Mouse (Mus musculus): ENCODE results near the gene Siva1. TPM values are rescaled to one million over a fixed set of nuclear protein-coding genes. Genes with fewer than 3 reads are reported as not detected.

The Siva1 gene
- polyA plus RNA-seq (2015; fragmentation: Nextera tagmentation; extraction: Ambion mirVana) = 120 and 148 TPM in 2 replicates

DNA sequence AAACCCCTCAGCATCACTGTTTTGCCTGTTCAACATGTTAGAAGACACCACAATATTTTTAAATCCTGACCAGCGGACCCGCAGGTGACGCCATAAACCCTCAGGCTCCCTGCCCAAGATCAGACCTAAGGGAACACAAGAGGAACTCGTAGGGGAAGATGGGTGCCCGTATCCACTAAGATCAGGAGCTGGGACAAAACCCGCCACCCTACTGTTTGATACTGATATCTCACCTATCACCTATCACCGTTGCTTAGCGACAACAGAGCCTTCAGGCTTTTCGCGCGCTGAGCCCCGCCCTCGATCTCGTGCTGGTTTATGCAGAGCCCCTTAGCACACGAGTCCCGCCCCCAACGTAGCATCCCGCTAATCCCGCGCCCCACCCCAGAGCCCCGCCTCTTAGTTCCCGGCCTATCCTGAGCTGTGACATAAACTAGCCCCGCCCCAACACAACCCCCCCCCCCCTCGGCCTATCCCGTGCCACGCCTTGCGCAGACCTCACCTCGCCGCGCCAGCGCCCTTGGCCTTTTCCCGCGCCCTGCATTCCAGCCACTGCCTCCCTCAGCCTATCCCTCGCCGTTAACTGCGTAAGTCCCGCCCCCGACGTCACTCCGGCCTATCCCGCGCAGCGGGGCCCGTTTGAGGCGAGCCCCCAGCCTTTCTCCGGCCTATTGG, at the start of gene Siva1:
Siva1 (plus strand) TSS at position 500 of the 675 bp plus-strand sequence.
- peak; percentile 94 for ATAC-seq (ENCODE audit: low read depth)
- H3K36me3 ChIP-seq = peaks cover 29% of the 10 kb centered on the region

DNA sequence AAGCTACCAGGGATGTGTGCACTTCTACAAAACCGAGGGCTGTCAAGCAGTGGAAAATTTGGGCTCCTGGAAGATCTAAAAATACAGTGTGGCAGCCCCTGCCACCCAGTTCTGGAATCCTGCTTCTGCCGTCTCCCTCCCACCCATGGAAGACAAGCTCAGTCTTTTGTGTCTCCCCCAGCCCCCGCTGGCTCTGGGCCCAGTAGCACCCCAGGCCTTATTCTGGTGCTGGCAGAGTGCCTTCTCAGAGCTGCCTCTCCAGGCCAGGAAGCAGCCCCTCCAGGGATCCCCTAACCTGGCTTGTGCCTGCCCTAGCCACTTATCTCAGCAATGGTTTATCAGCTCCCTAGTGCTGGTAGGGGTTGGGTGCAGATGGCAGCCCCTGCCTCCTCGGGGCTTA, 49.5 kb upstream of the Siva1 start:
- Histone ChIP-seq H3K27me3 (no peaks in the 10 kb centered on the region), H3K9ac (0 out of 2 replicates have a peak overlapping the region, but pooled peaks have one; percentile 15), H3K4me2 (no peak overlapping the region), H3K4me1 (replicated peaks) (peaks cover 90% of the 10 kb centered on the region), H3K27ac (peak overlapping the region; percentile 58), H3K9me3 (replicated peaks) (no peaks in the 10 kb centered on the region), H3K4me3 (replicated peaks) (no peak overlapping the region), H3K36me3 (0 out of 2 replicates have a peak, but pooled peaks cover 3% of the 10 kb centered on the region)
- WGBS (ENCODE audit: insufficient replicate concordance) = 29% methylated on average over 4 of the region's 4 CpGs
- ATAC-seq (ENCODE audit: low read depth) (no peak), DNase-seq (no peak)

More for the DNA sequence above, at the start of gene Siva1:
- peak; percentile 97 for DNase-seq
- H3K4me2 ChIP-seq = peak within 1 kb of the TSS; percentile 97
- H3K4me3 ChIP-seq (replicated peaks) = peak within 1 kb of the TSS; percentile 75
- H3K9ac ChIP-seq = peak within 1 kb of the TSS; percentile 82
- WGBS (ENCODE audit: insufficient replicate concordance) = 2% methylated on average over 41 of the region's 46 CpGs
- no peaks in the 10 kb centered on the region for H3K9me3 ChIP-seq (replicated peaks)
- H3K27ac ChIP-seq = peak within 1 kb of the TSS; percentile 88
- peaks cover 41% of the 10 kb centered on the region for H3K4me1 ChIP-seq (replicated peaks)
- H3K27me3 ChIP-seq = no peaks in the 10 kb centered on the region

DNA sequence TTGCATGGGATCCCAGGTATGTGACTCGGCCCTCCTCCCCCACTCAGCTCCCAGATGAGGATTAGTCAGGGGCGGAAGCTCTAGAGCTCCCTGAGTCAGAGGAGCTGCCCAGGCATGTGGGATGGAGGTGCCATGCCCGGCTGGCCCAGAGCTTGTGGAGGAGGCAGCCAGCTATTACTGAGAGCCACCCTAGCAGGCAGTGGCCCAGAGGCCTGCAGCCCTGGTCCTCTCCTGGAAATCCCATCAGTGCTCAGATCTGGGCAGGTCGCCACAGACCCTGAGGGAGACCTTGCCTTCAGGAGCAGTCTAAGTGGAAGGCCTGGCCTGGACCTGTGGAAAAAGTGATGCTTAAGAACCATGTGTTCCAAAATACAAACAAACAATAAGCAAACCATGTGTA, 48.9 kb upstream of the Siva1 start:
- H3K9me3 ChIP-seq (replicated peaks) = no peaks in the 10 kb centered on the region
- no peak for DNase-seq
- 0 out of 2 replicates have a peak overlapping the region, but pooled peaks have one; percentile 58 for H3K27ac ChIP-seq
- WGBS (ENCODE audit: insufficient replicate concordance) = 57% methylated on average over 4 of the region's 4 CpGs
- H3K36me3 ChIP-seq = peaks cover 9% of the 10 kb centered on the region; the same call in 1 of the 2 replicates
- H3K4me3 ChIP-seq (replicated peaks) = no peak overlapping the region
- no peak for ATAC-seq (ENCODE audit: low read depth)
- peaks cover 91% of the 10 kb centered on the region for H3K4me1 ChIP-seq (replicated peaks)
- H3K9ac ChIP-seq = 0 out of 2 replicates have a peak overlapping the region, but pooled peaks have one; percentile 15
- no peaks in the 10 kb centered on the region for H3K27me3 ChIP-seq
- no peak overlapping the region for H3K4me2 ChIP-seq

DNA sequence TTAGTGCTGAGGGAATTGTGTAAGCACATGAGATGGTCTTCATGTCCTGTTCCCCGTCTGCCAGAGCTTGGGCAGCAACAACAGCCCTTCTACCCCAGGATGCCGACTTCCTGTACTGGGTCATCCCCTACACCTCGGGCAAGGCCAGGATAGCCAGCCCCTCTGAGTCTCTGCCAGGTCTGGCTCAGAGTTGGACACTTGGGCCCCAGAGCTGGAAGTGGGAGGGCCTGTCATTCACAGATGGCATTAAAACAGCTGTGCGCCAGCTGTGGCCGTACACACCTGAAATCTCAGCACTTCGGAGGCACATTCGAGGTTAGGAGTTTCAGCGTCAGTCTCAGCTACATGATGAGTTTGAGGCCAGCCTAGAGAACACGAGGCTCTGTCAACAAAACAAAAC, 48.0 kb upstream of the Siva1 start:
- H3K9me3 ChIP-seq (replicated peaks) = no peaks in the 10 kb centered on the region
- no peak overlapping the region for H3K27ac ChIP-seq
- DNase-seq (no peak), ATAC-seq (ENCODE audit: low read depth) (no peak)
- H3K4me1 ChIP-seq (replicated peaks) = peaks cover 87% of the 10 kb centered on the region
- H3K4me3 ChIP-seq (replicated peaks) = no peak overlapping the region
- H3K27me3 ChIP-seq = no peaks in the 10 kb centered on the region
- no peak overlapping the region for H3K4me2 ChIP-seq
- no peak overlapping the region for H3K9ac ChIP-seq
- H3K36me3 ChIP-seq = peaks cover 14% of the 10 kb centered on the region; the same call in 1 of the 2 replicates
- 58% methylated on average over 9 of the region's 9 CpGs for WGBS (ENCODE audit: insufficient replicate concordance)

DNA sequence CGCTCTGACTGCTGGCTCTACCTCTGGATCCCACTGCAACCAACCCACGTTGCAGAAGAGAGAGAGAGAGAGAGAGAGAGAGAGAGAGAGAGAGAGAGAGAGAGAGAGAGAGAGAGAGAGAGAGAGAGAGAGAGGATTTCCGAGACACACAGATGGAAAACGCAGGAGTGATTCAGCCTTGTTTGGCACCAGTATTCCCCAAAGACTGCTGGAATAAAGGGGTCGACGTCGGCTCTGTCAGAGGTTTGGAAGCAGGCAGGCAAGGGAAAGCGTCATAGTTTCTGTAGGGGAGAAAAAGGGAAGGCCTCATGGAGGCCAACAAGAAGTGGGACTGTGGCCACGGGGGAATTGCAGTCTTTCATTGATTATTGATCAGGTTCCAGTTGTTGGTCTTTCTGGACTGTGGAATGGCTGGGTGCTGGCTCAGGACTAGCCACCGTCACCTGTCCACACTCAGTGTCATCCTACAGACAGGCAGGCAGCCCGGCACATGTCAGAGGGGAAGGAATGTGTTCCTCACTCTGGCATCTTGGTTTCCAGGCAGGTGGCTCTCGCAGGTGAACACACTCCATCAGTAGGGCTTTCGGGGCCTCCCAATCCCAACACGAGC, 47.5 kb upstream of the Siva1 start:
- no peak overlapping the region for H3K4me3 ChIP-seq (replicated peaks)
- no peak overlapping the region for H3K4me2 ChIP-seq
- DNase-seq (no peak), ATAC-seq (ENCODE audit: low read depth) (no peak)
- H3K4me1 ChIP-seq (replicated peaks) = peaks cover 82% of the 10 kb centered on the region
- no peaks in the 10 kb centered on the region for H3K9me3 ChIP-seq (replicated peaks)
- peaks cover 20% of the 10 kb centered on the region; the same call in 1 of the 2 replicates for H3K36me3 ChIP-seq
- 63% methylated on average over 14 of the region's 14 CpGs for WGBS (ENCODE audit: insufficient replicate concordance)
- no peaks in the 10 kb centered on the region for H3K27me3 ChIP-seq
- no peak overlapping the region for H3K27ac ChIP-seq
- H3K9ac ChIP-seq = no peak overlapping the region

DNA sequence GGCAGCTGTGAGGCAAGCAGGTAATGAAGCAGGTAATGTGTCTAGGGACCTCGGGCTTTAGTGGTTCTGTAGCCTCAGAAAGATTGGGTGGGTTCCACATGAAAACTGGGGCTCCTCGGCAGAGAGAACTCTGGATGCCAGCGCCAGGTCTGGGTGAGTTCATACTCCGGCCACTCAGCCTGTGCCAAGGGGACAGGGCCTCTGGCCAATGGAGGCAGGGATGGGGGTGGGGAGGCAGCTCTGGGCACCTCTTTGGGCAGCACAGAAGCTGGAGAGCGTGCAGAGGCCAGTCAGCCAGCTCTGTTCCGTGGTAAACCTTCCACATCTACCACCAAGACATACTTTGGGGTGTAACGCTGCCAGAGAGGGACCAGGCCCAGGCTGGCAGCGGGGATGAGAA, 46.9 kb upstream of the Siva1 start:
- peaks cover 77% of the 10 kb centered on the region for H3K4me1 ChIP-seq (replicated peaks)
- 81% methylated on average over 8 of the region's 8 CpGs for WGBS (ENCODE audit: insufficient replicate concordance)
- no peaks in the 10 kb centered on the region for H3K27me3 ChIP-seq
- peaks cover 24% of the 10 kb centered on the region; the same call in 1 of the 2 replicates for H3K36me3 ChIP-seq
- H3K4me2 ChIP-seq = no peak overlapping the region
- no peak overlapping the region for H3K9ac ChIP-seq
- ATAC-seq (ENCODE audit: low read depth) = no peak
- no peaks in the 10 kb centered on the region for H3K9me3 ChIP-seq (replicated peaks)
- DNase-seq = no peak
- no peak overlapping the region for H3K27ac ChIP-seq
- no peak overlapping the region for H3K4me3 ChIP-seq (replicated peaks)

DNA sequence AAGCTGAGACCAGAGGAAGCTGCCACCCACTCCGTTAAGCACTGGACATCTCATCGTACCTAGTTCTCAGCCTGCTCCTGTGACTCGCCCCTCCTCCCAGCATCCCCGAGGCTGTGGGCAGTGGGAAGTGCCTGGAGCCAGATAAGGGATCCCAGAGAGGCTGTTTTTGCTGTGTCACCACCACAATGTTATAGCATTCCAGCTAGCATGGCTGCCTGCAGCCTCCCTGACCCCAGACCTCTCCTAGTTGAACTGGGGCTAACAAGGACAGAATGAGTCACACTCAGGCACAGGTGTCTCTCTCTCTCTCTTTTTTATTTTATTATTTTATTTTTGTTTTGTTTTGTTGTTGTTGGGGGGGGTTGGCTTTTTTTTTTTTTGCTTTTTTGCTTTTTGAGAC, 45.3 kb upstream of the Siva1 start:
- DNase-seq (peak; percentile 63), ATAC-seq (ENCODE audit: low read depth) (peak; percentile 75)

DNA sequence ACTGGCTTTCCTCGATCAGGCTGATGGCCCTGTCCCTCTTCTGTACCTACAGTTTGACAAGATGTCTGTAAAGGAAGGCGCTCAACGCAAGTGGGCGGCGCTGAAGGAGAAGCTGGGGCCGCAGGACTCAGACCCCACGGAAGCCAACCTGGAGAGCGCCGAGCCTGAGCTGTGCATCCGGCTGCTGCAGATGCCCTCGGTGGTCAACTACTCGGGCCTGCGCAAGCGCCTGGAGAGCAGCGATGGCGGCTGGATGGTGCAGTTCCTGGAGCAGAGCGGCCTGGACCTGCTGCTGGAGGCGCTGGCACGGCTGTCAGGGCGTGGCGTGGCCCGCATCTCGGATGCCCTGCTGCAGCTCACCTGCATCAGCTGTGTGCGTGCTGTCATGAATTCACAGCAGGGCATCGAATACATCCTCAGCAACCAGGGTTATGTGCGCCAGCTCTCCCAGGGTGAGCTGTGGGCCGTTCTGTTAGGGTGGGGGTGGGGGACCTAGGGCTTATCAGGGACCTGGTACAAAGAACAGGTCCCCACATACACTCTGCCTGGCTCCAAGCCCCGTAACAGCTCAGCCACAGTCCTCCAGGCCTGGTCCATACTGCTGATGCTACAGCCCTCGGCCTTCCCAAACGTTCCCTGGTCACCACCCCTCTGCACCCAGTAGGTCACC, 44.4 kb upstream of the Siva1 start:
- no peak for DNase-seq
- Histone ChIP-seq H3K9ac (no peak overlapping the region; the same call in 1 of the 2 replicates), H3K4me1 (replicated peaks) (peaks cover 53% of the 10 kb centered on the region), H3K4me2 (no peak overlapping the region), H3K27ac (0 out of 2 replicates have a peak overlapping the region, but pooled peaks have one; percentile 47), H3K27me3 (no peaks in the 10 kb centered on the region), H3K4me3 (replicated peaks) (no peak overlapping the region), H3K9me3 (replicated peaks) (no peaks in the 10 kb centered on the region), H3K36me3 (peaks cover 39% of the 10 kb centered on the region)
- 66% methylated on average over 30 of the region's 30 CpGs for WGBS (ENCODE audit: insufficient replicate concordance)
- ATAC-seq (ENCODE audit: low read depth) = no peak

More for the DNA sequence above, 45.3 kb upstream of the Siva1 start:
- Histone ChIP-seq H3K4me1 (replicated peaks) (peaks cover 62% of the 10 kb centered on the region), H3K9me3 (replicated peaks) (no peaks in the 10 kb centered on the region), H3K4me3 (replicated peaks) (no peak overlapping the region), H3K36me3 (peaks cover 33% of the 10 kb centered on the region; the same call in 1 of the 2 replicates), H3K27me3 (no peaks in the 10 kb centered on the region), H3K4me2 (0 out of 2 replicates have a peak overlapping the region, but pooled peaks have one; percentile 12), H3K27ac (peak overlapping the region; percentile 47; the same call in 1 of the 2 replicates), H3K9ac (no peak overlapping the region)
- WGBS (ENCODE audit: insufficient replicate concordance) = 1% methylated on average over 4 of the region's 4 CpGs

DNA sequence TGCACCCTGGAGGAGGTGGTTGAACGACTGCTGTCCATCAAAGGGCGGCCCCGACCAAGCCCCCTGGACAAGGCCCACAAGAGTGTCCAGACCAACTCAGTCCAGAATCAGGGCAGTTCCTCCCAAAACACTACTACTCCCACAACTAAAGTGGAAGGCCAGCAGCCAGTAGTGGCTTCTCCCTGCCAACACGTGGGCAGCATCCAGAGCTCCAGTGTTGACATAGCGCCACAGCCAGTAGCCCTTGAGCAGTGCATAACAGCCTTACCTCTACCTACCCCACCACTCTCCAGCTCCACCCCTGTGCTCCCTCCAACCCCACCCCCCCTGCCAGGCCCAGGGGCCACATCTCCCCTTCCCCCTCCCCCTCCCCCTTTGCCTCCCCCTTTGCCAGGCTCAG, 40.5 kb upstream of the Siva1 start:
- Histone ChIP-seq H3K4me2 (no peak overlapping the region), H3K27ac (no peak overlapping the region), H3K4me3 (replicated peaks) (no peak overlapping the region), H3K9me3 (replicated peaks) (no peaks in the 10 kb centered on the region), H3K9ac (no peak overlapping the region), H3K36me3 (peaks cover 56% of the 10 kb centered on the region), H3K27me3 (no peaks in the 10 kb centered on the region), H3K4me1 (replicated peaks) (peaks cover 17% of the 10 kb centered on the region)
- ATAC-seq (ENCODE audit: low read depth) = no peak
- WGBS (ENCODE audit: insufficient replicate concordance) = 65% methylated on average over 5 of the region's 5 CpGs
- DNase-seq = no peak

DNA sequence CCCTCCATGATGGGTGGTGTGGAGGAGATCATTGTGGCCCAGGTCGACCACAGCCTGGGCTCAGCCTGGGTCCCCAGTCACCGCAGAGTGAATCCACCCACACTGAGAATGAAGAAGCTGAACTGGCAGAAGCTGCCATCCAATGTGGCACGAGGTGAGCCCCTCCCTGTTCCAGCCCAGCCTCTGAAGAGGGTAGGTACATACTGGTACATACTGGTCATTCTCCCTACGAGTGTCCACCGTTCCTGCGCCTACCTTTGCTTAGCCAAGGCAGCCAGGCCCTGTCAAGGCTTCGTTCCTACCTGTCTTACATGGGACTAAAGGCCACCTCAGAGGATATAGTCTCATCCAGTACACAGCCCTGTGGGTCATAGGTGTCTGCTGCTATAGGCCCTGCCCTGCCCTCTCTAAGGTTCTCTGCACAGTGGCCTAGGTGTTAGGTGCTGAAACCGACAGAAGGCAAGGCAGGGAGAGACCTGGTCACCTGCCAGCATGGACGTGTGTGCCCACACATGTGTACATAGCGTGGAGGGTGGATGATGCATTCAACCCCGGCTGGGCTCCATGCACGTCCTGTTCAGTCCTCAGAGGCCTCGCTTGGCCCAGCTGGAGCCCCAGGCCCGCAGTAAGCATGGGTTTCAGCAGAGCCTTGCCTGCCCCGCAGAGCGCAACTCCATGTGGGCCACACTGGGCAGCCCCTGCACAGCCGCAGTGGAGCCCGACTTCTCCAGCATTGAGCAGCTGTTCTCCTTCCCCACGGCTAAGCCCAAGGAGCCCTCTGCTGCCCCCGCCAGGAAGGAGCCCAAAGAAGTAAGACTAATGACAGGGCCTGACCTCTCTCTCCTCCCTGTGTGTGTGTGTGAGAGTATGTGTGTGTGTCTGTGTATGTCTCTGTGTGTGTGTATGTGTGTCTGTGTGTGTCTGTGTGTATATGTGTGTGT, 39.5 kb upstream of the Siva1 start:
- Histone ChIP-seq H3K36me3 (peaks cover 60% of the 10 kb centered on the region), H3K27ac (no peak overlapping the region), H3K4me1 (replicated peaks) (peaks cover 8% of the 10 kb centered on the region), H3K4me3 (replicated peaks) (no peak overlapping the region), H3K4me2 (no peak overlapping the region), H3K9me3 (replicated peaks) (no peaks in the 10 kb centered on the region), H3K27me3 (no peaks in the 10 kb centered on the region), H3K9ac (no peak overlapping the region)
- DNase-seq (no peak), ATAC-seq (ENCODE audit: low read depth) (peak; percentile 50)
- WGBS (ENCODE audit: insufficient replicate concordance) = 66% methylated on average over 20 of the region's 20 CpGs

Data from liver, embryonic 13.5 days (tissue).